Mouse (Mus musculus) hematopoietic stem cell, adult 5-6 weeks (primary cell): Measurements from ENCODE around the gene Vsig10. TPM values are rescaled to one million over a fixed set of nuclear protein-coding genes. Genes with fewer than 3 reads are reported as not detected.
A peak's percentile ranks its signal among the peaks of the same experiment; 100 is the strongest.
"Not testable (repeated sequence)": the region's sequence is repeated elsewhere in the genome, so short reads cannot be mapped to it uniquely, and the experiment has no call there.

ENCODE experiments used
- ATAC-seq, 2 experiments: fragments of 125-278 bp in 1 of 2; replicated peaks in 1 of 2; 2 replicates each; pipeline ENCODE4 v1.8.0; 2016 to 2017; ENCODE audit warnings: inconsistent platforms in 2 of 2, mild to moderate bottlenecking in 2 of 2, moderate number of reproducible peaks in 2 of 2, low read depth in 1 of 2, moderate TSS enrichment in 1 of 2; ENCODE audit not compliant: low FRiP score in 2 of 2, poor library complexity in 2 of 2, severe bottlenecking in 2 of 2, insufficient read depth in 1 of 2, low TSS enrichment in 1 of 2
- total RNA-seq: library from RNA; stranded (forward); fragments of 172-1452, 232-1000 nt; gene quantifications from 2 replicates; pipeline ENCODE4 v1.2.3, GENCODE M21; 2017

Vsig10 gene
- total RNA-seq, 1 experiment from 2014 or later = 9.7 TPM

GRCm38 (mm10) chr5:117292547-117292946, 26.3 kb upstream of the Vsig10 start:
- ATAC-seq = no peak

GRCm38 (mm10) chr5:117293776-117294175, 25.1 kb upstream of the Vsig10 start:
- ATAC-seq = not testable (repeated sequence)

- no peak for ATAC-seq
Measured at GRCm38 (mm10) chr5:117295011-117295410, 23.9 kb upstream of the Vsig10 start.

GRCm38 (mm10) chr5:117302899-117303298, 16.0 kb upstream of the Vsig10 start:
- ATAC-seq = no peak

GRCm38 (mm10) chr5:117303691-117304579, 14.9 kb upstream of the Vsig10 start:
- ATAC-seq = no peak

GRCm38 (mm10) chr5:117304947-117305346, 13.9 kb upstream of the Vsig10 start:
- peak; percentile 45 to 53; a peak in 2 of 4 replicates for ATAC-seq

- ATAC-seq = no peak
Measured at GRCm38 (mm10) chr5:117305754-117306153, 13.1 kb upstream of the Vsig10 start.

GRCm38 (mm10) chr5:117306826-117307225, 12.1 kb upstream of the Vsig10 start:
- ATAC-seq = no peak

- peak; percentile 92 to 95 for ATAC-seq
Measured at GRCm38 (mm10) chr5:117307699-117308098, 11.2 kb upstream of the Vsig10 start.

- peak; percentile 41 to 53 for ATAC-seq
Measured at GRCm38 (mm10) chr5:117313420-117313819, 5.5 kb upstream of the Vsig10 start.

GRCm38 (mm10) chr5:117313909-117314308, 5.0 kb upstream of the Vsig10 start:
- no peak for ATAC-seq

- ATAC-seq = no peak
Measured at GRCm38 (mm10) chr5:117314587-117315428, 4.1 kb upstream of the Vsig10 start.

- no peak for ATAC-seq
Measured at GRCm38 (mm10) chr5:117323751-117324150, 4.9 kb downstream of the Vsig10 start.

- ATAC-seq = no peak
Measured at GRCm38 (mm10) chr5:117326408-117326807, 7.5 kb downstream of the Vsig10 start.

- no peak for ATAC-seq
Measured at GRCm38 (mm10) chr5:117330457-117330856, 11.6 kb downstream of the Vsig10 start.

GRCm38 (mm10) chr5:117337999-117338398, 19.1 kb downstream of the Vsig10 start:
- no peak for ATAC-seq

- 0 out of 4 replicates have a peak, but pooled peaks of 1 of the 2 experiments have one; percentile 27 for ATAC-seq
Measured at GRCm38 (mm10) chr5:117338503-117338902, 19.6 kb downstream of the Vsig10 start.

- ATAC-seq = no peak
Measured at GRCm38 (mm10) chr5:117340081-117340480, 21.2 kb downstream of the Vsig10 start.
